9 mouse cellular contexts compared by ENCODE assay signal in the genomic region with DNA sequence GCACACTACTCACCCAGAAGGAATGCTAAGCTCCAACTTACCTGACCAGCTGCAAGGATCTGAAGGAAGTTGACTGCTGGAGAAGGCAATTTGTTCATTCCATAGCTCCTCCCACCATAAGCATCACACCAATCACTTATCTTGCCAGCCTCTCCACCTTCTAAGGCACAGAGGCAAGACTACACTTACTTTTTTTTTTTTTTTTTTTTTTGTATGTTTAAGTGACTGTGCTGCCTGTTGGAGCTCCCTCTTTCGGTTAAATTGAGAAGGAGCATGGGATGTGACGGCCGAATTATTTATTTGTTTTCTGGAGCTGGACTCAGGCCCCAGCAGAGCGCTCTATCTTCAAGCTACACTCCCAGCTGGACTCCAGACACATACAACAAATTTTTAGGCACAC. TPM values are rescaled to one million over a fixed set of nuclear protein-coding genes. Genes with fewer than 3 reads are reported as not detected.
DNase-seq lines count a peak whose midpoint lies in the region; ATAC-seq and TF ChIP-seq lines count a peak whose summit lies in the region.
"Had no signal": no experiment of that assay in that cellular context is flagged by ENCODE, and none has a peak within 500 bp of the region (broad histone marks: within the 10 kb centered on the region; RNA-seq: fewer than 3 reads in every experiment).

No protein-coding gene starts in this region.

- intact Hi-C loops in left cerebral cortex, adult 2 months (cut with DNase I): no loop called here
- intact Hi-C loops in left cerebral cortex, postnatal 4 days (cut with DNase I): no loop called here

- H3K4me3 ChIP-seq in left cerebral cortex, adult 2 months: no peak overlapping the region

- peak; percentile 60 for ATAC-seq in inflammation-experienced regulatory T-cells, adult 6 months

- peak; percentile 11 for DNase-seq in adrenal gland, adult 2 months
- DNase-seq in adrenal gland, adult 18-20 months (ENCODE audit: low spot score in 2 of 2): no peak
- DNase-seq in left cerebral cortex, adult 2 months (ENCODE audit: extremely low spot score in 1 of 2, low spot score in 2 of 2): peak in 1 of 2 experiments; percentile 7
- DNase-seq in left cerebral cortex, postnatal 4 days: no peak
- peak; percentile 30 for DNase-seq in c-Kit-positive CD71-positive TER-119-negative erythroid progenitor cells, embryonic 14.5 days (ENCODE audit: low read depth)
- DNase-seq in skeletal muscle tissue, adult 2 months (ENCODE audit: low read depth, low spot score): peak; percentile 7
- DNase-seq in right cerebral cortex, postnatal 14 days: no peak

- peak; percentile 58 for TF ChIP-seq CTCF in left cerebral cortex, adult 2 months (IDR thresholded peaks at IDR 0.05)

- no peak overlapping the region for H3K27ac ChIP-seq in left cerebral cortex, adult 2 months
- H3K27ac ChIP-seq: macrophage had no signal

RNA-seq across cellular contexts. Expression of gene Mbnl3, which starts 60.0 kb away (rescaled TPM):
- total RNA-seq in adrenal gland, adult 2 months (2021): 1 to 10 TPM; 3.3 to 7.2 TPM
- 0.37 and 0.38 TPM in 2 replicates for polyA plus RNA-seq in adrenal gland, adult 2 months (2012; rRNA removed)
- total RNA-seq in adrenal gland, adult 18-20 months (2021): 1 to 10 TPM; 4.4 to 7.6 TPM
- total RNA-seq in left cerebral cortex, adult 2 months (2021): under 1 TPM in 1 of 2 experiments, not detected in 1; 0.32 TPM
- under 1 TPM; 0.44 to 0.48 TPM for total RNA-seq in left cerebral cortex, postnatal 4 days (2021)
- 10 to 100 TPM; 35.8 to 45.5 (median 36.6) TPM for polyA plus RNA-seq in inflammation-experienced regulatory T-cells, adult 6 months (2017; shearing (Covaris generic))

Comparison
In these comparisons a context has a peak if more than half of its experiments do, and no peak if none do; other contexts are left out.
1. DNase-seq: peak in adrenal gland, adult 2 months (single experiment), c-Kit-positive CD71-positive TER-119-negative erythroid progenitor cells, embryonic 14.5 days (single experiment) and skeletal muscle tissue, adult 2 months (single experiment); none in adrenal gland, adult 18-20 months (0 of 2), left cerebral cortex, postnatal 4 days (single experiment) and right cerebral cortex, postnatal 14 days (single experiment).